Mouse (Mus musculus): ENCODE results near the gene Ube2e1. TPM values are rescaled to one million over a fixed set of nuclear protein-coding genes. Genes with fewer than 3 reads are reported as not detected.
"Not testable (repeated sequence)": the region's sequence is repeated elsewhere in the genome, so short reads cannot be mapped to it uniquely, and the experiment has no call there.

The Ube2e1 gene
- polyA plus RNA-seq, 1 experiment from 2014 or later, result 48.9 TPM

DNA sequence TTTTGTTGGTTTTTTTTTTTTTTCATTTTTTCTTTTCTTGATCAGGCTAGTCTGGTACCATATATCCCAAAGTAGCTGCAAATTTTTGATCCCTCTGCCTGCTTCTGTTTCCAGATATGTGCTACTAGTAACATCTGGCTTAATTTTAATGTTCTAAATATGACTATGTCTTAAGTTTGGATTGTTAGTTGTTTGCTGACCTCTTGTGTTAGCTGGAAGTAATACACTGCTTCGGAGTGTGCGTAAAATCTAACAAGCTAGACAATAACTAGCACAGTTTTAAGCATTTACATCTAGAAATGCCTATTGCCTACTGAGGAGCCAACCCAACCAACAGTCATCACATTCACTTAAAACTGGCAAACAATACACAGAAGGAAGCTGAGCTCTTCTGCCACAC lies 47.1 kb downstream of the Ube2e1 start:
- H3K27me3 ChIP-seq (ENCODE audit: control insufficient read depth, insufficient read depth, low read length), result no peaks in the 10 kb centered on the region
- peaks cover 17% of the 10 kb centered on the region; the same call in 1 of the 2 replicates for H3K36me3 ChIP-seq (ENCODE audit: control insufficient read depth, insufficient read depth, low read length)
- WGBS, result 84% methylated on average over 2 of the region's 2 CpGs
- H3K4me2 ChIP-seq (replicated peaks; ENCODE audit: low read depth, low read length), result no peak overlapping the region
- H3K4me3 ChIP-seq (ENCODE audit: low read length), result no peak overlapping the region
- H3K9ac ChIP-seq (ENCODE audit: low read depth, low read length), result no peak overlapping the region
- no peaks in the 10 kb centered on the region for H3K4me1 ChIP-seq (ENCODE audit: control insufficient read depth, insufficient read depth, low read length)
- no peaks in the 10 kb centered on the region for H3K9me3 ChIP-seq (ENCODE audit: control insufficient read depth, low read length)
- no peak for ATAC-seq (ENCODE audit: low FRiP score, low TSS enrichment)
- no peak overlapping the region for H3K27ac ChIP-seq (ENCODE audit: low read depth, low read length)

DNA sequence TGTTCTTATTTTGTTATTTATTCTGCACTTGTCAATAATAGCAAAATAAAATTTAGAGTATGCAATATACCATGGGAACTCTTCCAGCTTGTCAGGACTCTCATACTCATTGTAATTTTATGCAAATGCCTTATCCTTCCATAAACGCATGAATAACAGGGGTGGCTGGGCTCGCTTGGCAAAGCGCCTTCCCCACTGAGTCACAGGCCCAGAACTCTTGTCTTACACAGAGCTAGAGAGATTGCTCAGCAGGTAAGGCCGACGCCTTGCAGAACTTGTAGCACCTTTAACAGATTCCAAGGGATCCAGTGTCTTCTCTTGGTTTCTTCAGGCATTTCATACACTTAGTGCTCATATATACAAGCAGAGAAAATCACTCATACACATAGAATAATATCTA lies 51.3 kb downstream of the Ube2e1 start:
- peaks cover 28% of the 10 kb centered on the region for H3K36me3 ChIP-seq (ENCODE audit: control insufficient read depth, insufficient read depth, low read length)
- no peak overlapping the region for H3K4me2 ChIP-seq (replicated peaks; ENCODE audit: low read depth, low read length)
- H3K9ac ChIP-seq (ENCODE audit: low read depth, low read length), result no peak overlapping the region
- no peak for ATAC-seq (ENCODE audit: low FRiP score, low TSS enrichment)
- no peak overlapping the region for H3K4me3 ChIP-seq (ENCODE audit: low read length)
- WGBS, result 98% methylated on average over 5 of the region's 5 CpGs
- no peaks in the 10 kb centered on the region for H3K9me3 ChIP-seq (ENCODE audit: control insufficient read depth, low read length)
- H3K4me1 ChIP-seq (ENCODE audit: control insufficient read depth, insufficient read depth, low read length), result no peaks in the 10 kb centered on the region
- H3K27me3 ChIP-seq (ENCODE audit: control insufficient read depth, insufficient read depth, low read length), result no peaks in the 10 kb centered on the region
- no peak overlapping the region for H3K27ac ChIP-seq (ENCODE audit: low read depth, low read length)

GRCm38 (mm10) chr14:18274526-18274925 lies 57.1 kb downstream of the Ube2e1 start:
- no peaks in the 10 kb centered on the region for H3K27me3 ChIP-seq (ENCODE audit: control insufficient read depth, insufficient read depth, low read length)
- no peaks in the 10 kb centered on the region for H3K9me3 ChIP-seq (ENCODE audit: control insufficient read depth, low read length)
- H3K4me1 ChIP-seq (ENCODE audit: control insufficient read depth, insufficient read depth, low read length), result peaks cover 3% of the 10 kb centered on the region; the same call in 1 of the 2 replicates
- no peak for ATAC-seq (ENCODE audit: low FRiP score, low TSS enrichment)
- no peak overlapping the region for H3K4me2 ChIP-seq (replicated peaks; ENCODE audit: low read depth, low read length)
- 81% methylated on average over 1 of the region's 1 CpGs for WGBS
- no peak overlapping the region for H3K4me3 ChIP-seq (ENCODE audit: low read length)
- H3K36me3 ChIP-seq (ENCODE audit: control insufficient read depth, insufficient read depth, low read length), result peaks cover 14% of the 10 kb centered on the region
- no peak overlapping the region for H3K9ac ChIP-seq (ENCODE audit: low read depth, low read length)
- no peak overlapping the region for H3K27ac ChIP-seq (ENCODE audit: low read depth, low read length)

- Histone ChIP-seq H3K4me2 (replicated peaks; ENCODE audit: low read depth, low read length) (peak overlapping the region; percentile 54), H3K4me1 (ENCODE audit: control insufficient read depth, insufficient read depth, low read length) (peaks cover 3% of the 10 kb centered on the region; the same call in 1 of the 2 replicates), H3K36me3 (ENCODE audit: control insufficient read depth, insufficient read depth, low read length) (peaks cover 24% of the 10 kb centered on the region), H3K9me3 (ENCODE audit: control insufficient read depth, low read length) (no peaks in the 10 kb centered on the region), H3K27ac (ENCODE audit: low read depth, low read length) (peak overlapping the region; percentile 65; the same call in 1 of the 2 replicates), H3K4me3 (ENCODE audit: low read length) (peak overlapping the region; percentile 94), H3K27me3 (ENCODE audit: control insufficient read depth, insufficient read depth, low read length) (no peaks in the 10 kb centered on the region), H3K9ac (ENCODE audit: low read depth, low read length) (peak overlapping the region; percentile 60; the same call in 1 of the 2 replicates)
- 7% methylated on average over 7 of the region's 7 CpGs for WGBS
- ATAC-seq (ENCODE audit: low FRiP score, low TSS enrichment), result no peak
These were observed 60.0 kb downstream of the Ube2e1 start for GRCm38 (mm10) chr14:18271666-18272065.

DNA sequence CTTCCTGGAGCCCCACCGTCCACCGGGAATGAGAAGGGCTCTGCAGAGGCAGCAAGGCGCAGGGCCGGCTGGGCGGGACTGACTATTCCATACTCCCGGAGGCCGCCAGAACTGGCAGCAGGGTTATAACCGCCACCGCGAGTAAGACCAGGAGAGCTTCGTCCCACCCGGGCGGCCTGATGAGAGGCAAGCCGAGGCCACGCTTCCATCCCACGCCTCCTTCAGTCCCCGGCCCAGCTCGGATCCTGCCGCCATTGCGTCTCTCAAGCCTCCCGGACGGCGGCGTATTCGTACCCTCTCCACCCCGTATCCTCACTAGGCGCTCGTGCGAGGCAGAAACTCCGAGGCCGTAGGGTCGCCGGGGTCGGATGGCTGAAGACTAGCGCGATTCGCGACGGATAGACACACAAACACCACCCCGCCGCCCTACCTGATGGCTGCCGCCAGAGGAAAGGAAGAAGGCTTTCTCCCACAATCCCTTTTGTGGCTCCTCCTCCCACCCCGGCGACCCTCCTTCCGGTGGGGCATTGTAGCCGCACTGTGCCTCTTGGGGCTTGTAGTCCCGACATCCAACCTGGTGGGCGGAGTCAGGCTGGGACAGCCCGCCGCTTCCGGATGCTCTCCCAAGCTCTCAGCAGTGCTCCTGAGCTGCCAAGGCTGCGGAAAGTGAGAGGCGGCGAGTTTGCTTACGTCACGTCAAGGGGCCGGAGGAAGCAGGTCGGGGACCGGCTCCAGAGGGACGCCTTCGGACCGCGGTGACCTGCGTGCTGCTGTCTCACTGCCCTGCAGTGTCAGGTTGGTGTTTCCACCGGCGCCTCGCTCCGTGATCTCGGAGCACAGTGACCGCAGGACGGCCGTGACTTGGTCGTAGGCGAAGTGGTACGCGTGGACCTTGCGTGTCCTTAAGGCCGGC lies 60.9 kb downstream of the Ube2e1 start, which contains the start of the genes Nkiras1 and Rpl15:
Gene Nkiras1, plus strand, starts transcription at position 608 of the 913 bp plus-strand sequence.
Gene Rpl15, minus strand, starts transcription at position 863 of the 913 bp plus-strand sequence.
- H3K27ac ChIP-seq (ENCODE audit: low read depth, low read length), result peak within 1 kb of the TSS; percentile 83
- H3K4me3 ChIP-seq (ENCODE audit: low read length), result peak within 1 kb of the TSS; percentile 94
- no peaks in the 10 kb centered on the region for H3K9me3 ChIP-seq (ENCODE audit: control insufficient read depth, low read length)
- under 1% methylated on average over 78 of the region's 78 CpGs for WGBS
- H3K27me3 ChIP-seq (ENCODE audit: control insufficient read depth, insufficient read depth, low read length), result no peaks in the 10 kb centered on the region
- peak; percentile 100 for ATAC-seq (ENCODE audit: low FRiP score, low TSS enrichment)
- H3K36me3 ChIP-seq (ENCODE audit: control insufficient read depth, insufficient read depth, low read length), result peaks cover 27% of the 10 kb centered on the region
- peak within 1 kb of the TSS; percentile 99 for H3K9ac ChIP-seq (ENCODE audit: low read depth, low read length)
- H3K4me1 ChIP-seq (ENCODE audit: control insufficient read depth, insufficient read depth, low read length), result peaks cover 3% of the 10 kb centered on the region; the same call in 1 of the 2 replicates
- peak within 1 kb of the TSS; percentile 66 for H3K4me2 ChIP-seq (replicated peaks; ENCODE audit: low read depth, low read length)

DNA sequence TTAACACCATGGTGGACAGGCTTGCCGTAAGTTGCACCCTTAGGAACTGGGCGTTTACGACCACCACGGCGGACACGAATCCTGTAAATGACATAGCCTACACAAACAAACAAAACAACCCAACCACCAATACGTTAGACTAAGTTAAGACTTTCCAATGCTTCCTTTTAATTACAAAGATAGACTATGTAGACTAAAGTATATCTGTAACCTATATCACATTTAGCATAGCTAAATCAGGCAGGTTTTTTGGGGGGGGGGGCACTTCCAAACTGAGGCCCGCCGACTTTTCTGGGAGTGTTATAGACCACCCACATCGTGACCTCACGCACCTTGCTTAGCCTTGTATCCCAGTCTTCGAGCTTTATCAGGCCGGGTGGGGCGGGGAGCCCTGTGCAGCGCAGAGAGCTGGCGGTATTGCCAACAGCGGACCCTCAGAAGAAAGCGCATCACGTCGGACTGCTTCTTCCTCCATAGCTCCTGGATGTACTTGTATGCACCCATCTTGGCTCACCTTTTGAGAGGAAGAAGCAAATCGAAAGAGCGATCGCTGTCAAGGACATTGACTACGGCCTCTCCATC lies 61.6 kb downstream of the Ube2e1 start:
- not testable (repeated sequence) for H3K4me1 ChIP-seq (ENCODE audit: control insufficient read depth, insufficient read depth, low read length); H3K9me3 ChIP-seq (ENCODE audit: control insufficient read depth, low read length); H3K27me3 ChIP-seq (ENCODE audit: control insufficient read depth, insufficient read depth, low read length); ATAC-seq (ENCODE audit: low FRiP score, low TSS enrichment)
- Histone ChIP-seq H3K4me2 (replicated peaks; ENCODE audit: low read depth, low read length) (peak overlapping the region; percentile 66), H3K4me3 (ENCODE audit: low read length) (peak overlapping the region; percentile 94), H3K9ac (ENCODE audit: low read depth, low read length) (peak overlapping the region; percentile 99), H3K36me3 (ENCODE audit: control insufficient read depth, insufficient read depth, low read length) (peaks cover 27% of the 10 kb centered on the region), H3K27ac (ENCODE audit: low read depth, low read length) (peak overlapping the region; percentile 83)
- under 1% methylated on average over 18 of the region's 24 CpGs for WGBS

- no peak overlapping the region for H3K27ac ChIP-seq (ENCODE audit: low read depth, low read length)
- no peak for ATAC-seq (ENCODE audit: low FRiP score, low TSS enrichment)
These were observed 68.2 kb downstream of the Ube2e1 start for GRCm38 (mm10) chr14:18263427-18263826.

DNA sequence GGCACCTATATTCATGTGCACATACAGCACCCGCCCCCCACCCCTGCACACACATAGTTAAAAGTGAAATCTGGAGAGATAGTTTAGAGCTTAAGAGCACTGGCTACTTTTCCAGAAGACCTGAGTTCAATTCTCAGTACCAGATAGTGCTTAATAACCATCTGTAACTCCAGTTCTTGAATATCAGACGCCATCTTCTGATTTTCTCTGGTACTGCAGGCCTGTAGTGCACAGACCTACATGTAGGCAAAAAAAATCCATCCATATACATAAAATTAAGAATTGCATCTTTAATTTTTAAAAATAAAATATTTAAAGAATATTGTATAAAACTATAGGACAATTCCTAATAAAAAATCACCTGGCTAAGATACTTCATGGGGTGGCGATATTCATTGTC lies 70.5 kb downstream of the Ube2e1 start:
- WGBS, result 83% methylated on average over 3 of the region's 3 CpGs
- Histone ChIP-seq H3K9ac (ENCODE audit: low read depth, low read length) (no peak overlapping the region), H3K9me3 (ENCODE audit: control insufficient read depth, low read length) (no peaks in the 10 kb centered on the region; the same call in 1 of the 2 replicates), H3K4me2 (replicated peaks; ENCODE audit: low read depth, low read length) (no peak overlapping the region), H3K4me3 (ENCODE audit: low read length) (no peak overlapping the region), H3K4me1 (ENCODE audit: control insufficient read depth, insufficient read depth, low read length) (no peaks in the 10 kb centered on the region), H3K27ac (ENCODE audit: low read depth, low read length) (no peak overlapping the region), H3K27me3 (ENCODE audit: control insufficient read depth, insufficient read depth, low read length) (no peaks in the 10 kb centered on the region), H3K36me3 (ENCODE audit: control insufficient read depth, insufficient read depth, low read length) (no peaks in the 10 kb centered on the region)
- ATAC-seq (ENCODE audit: low FRiP score, low TSS enrichment), result no peak

More at GRCm38 (mm10) chr14:18263427-18263826, 68.2 kb downstream of the Ube2e1 start:
- Histone ChIP-seq H3K4me1 (ENCODE audit: control insufficient read depth, insufficient read depth, low read length) (no peaks in the 10 kb centered on the region), H3K9ac (ENCODE audit: low read depth, low read length) (no peak overlapping the region), H3K36me3 (ENCODE audit: control insufficient read depth, insufficient read depth, low read length) (peaks cover 20% of the 10 kb centered on the region), H3K4me2 (replicated peaks; ENCODE audit: low read depth, low read length) (no peak overlapping the region), H3K4me3 (ENCODE audit: low read length) (no peak overlapping the region), H3K9me3 (ENCODE audit: control insufficient read depth, low read length) (no peaks in the 10 kb centered on the region; the same call in 1 of the 2 replicates), H3K27me3 (ENCODE audit: control insufficient read depth, insufficient read depth, low read length) (no peaks in the 10 kb centered on the region)
- WGBS, result 64% methylated on average over 4 of the region's 4 CpGs

Measured in kidney, embryonic 14.5 days (tissue).